Mouse (Mus musculus) embryo, embryonic 11.5 days (tissue): ENCODE results near the gene Ctnna3.

Source experiments
- DNase-seq: peaks from one replicate; pipeline ENCODE4 v3.0.0-alpha.2; 2012; ENCODE audit warnings: low read depth, low spot score

Ctnna3 gene

DNA sequence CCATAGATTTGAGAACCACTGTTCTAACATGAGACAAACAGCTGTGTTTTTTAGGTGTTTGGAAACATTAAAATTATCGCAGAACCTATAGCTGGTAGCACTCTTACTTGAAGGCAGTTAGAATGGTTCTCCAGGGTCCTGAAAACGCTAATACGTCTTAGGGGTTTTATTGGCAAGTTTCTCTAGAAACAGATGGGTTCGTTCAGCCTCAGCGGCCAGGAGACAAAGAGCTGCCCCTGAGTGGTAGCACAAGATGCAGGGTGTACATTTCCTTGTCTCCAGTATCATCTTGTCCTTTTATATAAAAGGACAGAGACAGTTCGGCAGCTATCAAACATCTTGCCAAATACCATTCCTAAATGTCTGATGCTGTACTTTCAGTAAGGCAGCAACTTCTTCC, 620.0 kb downstream of the Ctnna3 start:
- no peak for DNase-seq

DNA sequence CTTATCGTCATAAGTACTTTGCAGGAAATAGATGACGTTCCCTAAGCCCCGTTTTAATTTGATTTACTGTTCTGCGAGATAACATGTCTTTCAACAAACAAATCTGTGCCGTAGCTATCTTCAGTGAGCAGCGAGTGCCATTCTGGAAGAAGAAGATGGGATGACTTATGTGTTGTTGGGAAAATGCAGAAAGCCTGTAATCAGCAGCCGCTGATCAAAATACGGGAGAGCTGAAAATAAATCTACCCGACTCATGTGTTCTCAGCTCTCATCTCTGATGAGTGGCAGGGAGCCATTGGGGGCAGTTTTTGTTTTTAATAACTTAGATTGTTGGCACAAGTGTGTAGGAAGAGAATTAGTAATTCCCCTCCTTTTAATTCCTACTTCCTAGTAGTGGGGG, 633.8 kb downstream of the Ctnna3 start:
- DNase-seq, result no peak

DNA sequence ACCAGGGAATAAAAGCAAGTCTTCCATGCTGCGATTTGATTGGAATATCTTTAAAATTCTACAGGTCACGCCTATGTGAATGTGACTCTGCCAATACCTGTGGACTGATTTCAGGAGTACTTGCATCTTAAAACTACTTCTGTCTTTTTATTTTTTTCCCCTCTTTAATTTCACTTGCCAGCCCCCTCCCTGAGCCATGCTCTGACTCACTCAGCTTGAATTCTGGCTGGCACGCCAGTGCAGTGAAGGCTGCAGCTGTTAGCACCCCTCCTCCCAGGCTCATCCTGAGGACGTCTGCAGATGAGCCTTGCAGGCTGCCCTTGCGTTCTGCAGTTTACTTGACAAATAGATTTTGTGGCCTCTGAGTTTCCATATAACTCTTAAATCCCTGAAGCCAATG, 646.0 kb downstream of the Ctnna3 start:
- no peak for DNase-seq

DNA sequence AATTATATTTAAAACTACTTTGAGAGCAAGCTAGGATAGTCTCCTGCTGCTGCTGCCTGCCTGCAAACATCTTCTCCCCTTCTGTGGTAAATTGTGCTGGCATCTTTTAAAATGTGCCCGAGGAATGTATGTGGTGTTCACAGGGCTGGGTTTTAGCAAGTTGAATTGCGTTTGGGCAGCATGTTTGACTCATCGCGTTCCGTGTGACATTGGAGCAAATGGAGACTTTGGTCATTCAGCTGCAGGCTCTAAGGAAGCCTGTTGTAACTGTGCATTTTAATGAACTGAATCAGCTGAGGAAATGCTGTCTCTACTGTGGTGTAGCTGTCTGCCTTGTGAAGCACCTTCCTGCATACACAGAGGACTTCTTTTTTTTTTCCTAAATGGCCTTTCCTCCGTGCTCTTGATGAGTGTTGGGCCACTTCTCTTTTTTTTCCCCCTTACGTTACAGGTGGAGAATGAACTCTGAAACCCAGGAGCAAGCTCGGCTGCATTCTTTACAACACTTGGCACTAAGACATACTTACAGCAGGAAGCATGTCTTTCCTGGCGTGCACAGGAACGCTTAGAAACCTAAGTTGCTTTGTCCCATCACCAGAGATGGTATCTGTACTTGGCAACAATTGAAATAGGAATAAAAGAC, 646.6 kb downstream of the Ctnna3 start:
- DNase-seq, result no peak

DNA sequence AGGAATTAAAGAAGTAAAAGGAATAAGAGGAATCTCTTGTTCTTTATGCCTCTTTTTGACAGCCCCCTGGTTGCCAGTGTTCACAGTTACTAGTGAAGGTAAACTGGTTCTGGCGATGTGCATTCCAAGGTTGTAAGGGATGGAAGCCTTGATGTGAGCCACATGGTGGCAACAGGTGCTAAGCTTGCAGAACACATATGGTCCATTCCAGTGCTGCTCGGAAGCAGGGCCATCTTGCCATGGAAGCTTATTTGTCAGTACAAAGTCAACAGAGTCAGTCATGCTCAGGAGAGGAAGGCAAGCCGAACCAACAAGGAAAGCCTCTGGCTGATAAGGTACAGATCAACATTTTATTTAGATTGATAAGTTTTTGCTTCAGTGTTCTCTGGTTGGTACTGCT, 652.4 kb downstream of the Ctnna3 start:
- DNase-seq, result no peak

DNA sequence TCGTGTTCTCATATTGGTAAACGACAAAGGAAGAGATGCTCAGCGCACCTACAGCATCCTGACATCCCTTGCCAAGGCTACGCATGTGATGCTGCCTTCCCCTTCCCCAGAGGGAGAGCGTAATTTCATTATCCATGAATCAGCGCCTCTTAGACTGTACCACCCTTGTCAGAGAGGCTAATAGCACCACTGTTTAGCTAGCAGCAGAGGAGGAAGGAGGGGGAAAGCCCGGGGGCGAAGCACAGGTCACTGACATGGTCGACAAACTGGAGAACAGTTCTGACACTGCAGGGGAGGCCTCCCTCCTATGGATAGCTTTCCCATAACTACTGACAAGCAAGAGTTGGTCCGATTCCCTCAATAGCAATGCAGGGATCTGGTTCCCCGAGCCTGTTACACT, 653.9 kb downstream of the Ctnna3 start:
- no peak for DNase-seq

DNA sequence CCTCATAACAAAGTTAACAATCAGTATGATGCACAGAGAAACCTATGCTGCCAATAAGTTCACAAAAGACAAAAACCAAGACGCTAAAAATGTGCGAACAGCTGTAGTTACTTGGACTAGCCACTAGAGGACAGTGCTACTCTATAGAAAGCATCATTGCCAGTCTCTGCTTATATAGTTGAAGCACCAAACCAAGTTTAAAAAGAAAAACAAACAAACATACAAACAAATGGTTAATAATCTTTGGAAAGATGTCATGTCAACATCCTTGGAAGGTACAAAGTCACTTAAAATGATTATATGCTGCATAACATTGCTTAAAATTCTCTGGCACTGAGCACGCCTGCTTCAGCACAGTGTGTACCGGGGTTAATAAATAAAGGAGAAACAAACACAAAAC, 654.6 kb downstream of the Ctnna3 start:
- no peak for DNase-seq

DNA sequence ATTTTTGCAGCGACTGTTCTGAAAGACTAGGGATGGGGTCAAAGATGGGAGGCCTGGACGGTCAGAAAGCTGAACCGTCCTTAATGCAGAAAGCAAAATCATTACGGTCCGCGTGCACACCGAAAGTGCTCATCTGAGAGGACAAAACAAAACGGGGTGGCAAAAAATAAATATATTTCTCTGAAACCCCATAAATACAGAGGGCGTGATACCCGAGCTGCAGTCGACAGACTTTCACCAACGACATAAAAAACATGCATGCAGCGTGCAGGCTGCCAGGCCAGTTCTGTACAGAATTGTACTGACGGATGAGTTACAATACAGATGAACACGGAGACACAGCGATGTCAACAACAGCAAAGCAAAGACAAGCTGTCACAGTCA, 656.3 kb downstream of the Ctnna3 start:
- no peak for DNase-seq

DNA sequence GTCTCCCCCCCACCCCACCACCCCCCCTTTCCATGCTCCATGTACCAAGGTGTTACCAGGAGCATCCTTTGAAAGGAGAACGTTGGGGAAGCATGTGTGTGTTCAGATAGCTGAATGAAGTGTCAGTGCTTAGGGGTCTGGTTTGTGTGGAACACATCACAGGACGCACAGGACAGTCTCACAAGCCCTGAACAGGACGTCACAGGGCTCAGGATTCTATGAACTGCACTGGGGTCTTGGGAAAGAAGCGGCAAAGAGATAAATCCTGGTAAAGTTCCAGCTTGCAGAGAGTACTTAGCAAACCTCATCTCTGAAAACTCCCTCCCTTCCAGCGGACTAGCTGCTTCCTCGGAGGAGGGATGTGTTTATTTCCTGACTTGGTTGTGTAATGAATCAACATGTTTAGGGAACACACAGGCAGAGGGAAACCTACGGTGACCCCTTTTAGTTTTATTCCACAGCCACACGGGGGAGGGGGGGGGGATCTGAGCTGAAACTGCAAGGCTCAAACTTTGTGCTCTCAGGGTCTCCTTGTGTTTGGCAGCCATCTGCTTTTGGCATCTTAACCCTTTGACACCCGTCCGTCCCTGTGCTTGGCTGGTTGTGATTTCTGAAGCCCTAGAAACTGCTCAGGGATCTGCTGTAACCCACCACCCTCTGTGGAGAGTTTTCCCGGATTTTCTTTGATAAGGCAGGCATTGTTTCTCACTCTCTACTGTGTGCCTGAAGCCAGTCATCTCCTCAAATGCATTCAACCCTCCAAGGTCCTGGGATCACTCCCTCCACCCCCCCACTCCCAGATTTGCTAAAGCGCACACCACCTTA, 656.9 kb downstream of the Ctnna3 start:
- DNase-seq, result no peak

DNA sequence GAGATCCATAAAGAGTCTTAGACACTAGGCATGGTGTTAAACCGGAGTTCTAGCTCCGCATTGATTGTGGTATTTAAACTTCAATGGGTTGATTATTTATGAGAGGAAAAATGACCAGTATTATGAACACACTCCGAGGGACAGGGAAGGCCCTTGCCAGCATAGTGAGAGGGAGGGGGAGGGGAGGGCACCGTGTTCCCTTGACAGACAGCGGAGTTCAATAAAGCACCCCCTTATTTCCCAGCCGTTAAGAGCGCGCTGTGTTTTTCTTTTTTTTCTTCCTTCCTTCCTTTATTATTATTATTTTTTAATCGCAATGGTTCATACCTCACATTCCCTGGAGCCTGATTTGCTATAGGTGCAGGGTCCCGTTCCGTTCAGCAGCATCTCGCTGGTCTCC, 657.6 kb downstream of the Ctnna3 start:
- DNase-seq, result no peak

DNA sequence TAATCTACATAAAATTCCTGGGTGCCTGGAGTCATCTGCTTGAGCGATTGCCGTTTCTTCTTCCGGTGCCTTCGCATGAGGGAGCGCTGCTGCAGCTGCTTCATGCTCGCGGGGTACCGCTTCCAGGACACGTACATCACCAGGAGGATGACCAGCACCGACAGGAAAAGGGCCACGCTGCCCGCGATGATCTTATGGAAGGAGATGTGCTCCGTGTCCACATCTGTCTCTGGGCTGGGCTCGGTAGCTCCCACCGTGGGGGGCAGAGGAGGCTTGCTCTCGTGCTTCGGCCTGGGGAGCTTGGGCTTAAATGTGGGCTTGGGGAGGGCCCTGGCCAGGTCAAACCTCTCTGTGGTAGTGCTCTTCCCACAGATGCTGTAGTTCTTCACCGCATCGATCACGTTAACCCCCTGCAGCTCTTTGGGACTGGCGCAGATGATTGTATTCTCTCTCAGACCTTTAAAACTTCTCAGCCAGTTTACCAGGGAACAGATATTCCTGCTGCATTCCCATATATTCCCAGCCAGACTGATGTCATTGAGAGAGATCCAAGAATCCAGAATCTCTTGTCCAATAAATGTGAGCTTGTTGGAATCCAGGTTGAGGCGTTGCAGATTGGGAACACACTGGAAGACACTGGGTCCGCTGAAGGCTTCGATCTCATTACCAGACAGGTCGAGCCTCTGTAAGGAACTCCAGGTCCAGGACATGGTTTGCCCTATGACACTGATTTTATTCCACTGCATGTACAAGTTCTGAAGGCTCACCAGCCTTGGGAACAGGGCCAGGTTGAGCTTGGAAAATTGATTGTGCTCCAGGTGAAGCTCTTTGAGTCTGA, 658.3 kb downstream of the Ctnna3 start:
- DNase-seq, result no peak

DNA sequence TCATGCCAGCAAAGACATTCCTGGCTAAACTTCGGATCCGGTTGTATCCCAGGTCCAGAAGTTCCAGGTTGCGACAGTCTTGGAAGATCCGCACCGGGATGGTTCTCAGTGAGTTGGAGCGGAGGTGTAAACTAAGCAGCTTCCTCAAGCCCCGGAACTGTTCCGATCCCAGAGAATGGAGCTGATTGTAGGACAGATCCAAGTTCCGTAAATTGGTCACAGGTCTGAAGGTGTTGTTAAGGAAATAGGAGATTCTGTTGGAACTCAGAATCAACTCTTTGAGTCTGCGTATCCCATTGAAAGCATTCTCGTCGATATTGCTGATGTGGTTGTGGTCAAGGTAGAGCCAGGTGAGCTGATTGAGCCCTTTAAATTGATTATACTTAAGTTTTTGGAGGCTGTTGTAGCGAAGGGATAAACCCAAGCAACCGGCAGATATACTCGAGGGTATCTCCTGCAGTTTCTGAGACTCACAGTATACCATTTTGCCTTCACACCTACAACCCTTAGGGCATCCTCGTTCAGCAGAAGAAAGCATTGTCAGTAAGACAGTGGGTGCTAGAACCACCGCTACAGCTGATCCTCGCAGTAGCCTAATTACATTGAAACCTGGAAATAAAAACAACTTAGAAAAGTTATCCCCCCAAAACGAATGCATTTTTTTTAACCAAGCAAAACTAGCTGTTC, 659.0 kb downstream of the Ctnna3 start:
- no peak for DNase-seq

DNA sequence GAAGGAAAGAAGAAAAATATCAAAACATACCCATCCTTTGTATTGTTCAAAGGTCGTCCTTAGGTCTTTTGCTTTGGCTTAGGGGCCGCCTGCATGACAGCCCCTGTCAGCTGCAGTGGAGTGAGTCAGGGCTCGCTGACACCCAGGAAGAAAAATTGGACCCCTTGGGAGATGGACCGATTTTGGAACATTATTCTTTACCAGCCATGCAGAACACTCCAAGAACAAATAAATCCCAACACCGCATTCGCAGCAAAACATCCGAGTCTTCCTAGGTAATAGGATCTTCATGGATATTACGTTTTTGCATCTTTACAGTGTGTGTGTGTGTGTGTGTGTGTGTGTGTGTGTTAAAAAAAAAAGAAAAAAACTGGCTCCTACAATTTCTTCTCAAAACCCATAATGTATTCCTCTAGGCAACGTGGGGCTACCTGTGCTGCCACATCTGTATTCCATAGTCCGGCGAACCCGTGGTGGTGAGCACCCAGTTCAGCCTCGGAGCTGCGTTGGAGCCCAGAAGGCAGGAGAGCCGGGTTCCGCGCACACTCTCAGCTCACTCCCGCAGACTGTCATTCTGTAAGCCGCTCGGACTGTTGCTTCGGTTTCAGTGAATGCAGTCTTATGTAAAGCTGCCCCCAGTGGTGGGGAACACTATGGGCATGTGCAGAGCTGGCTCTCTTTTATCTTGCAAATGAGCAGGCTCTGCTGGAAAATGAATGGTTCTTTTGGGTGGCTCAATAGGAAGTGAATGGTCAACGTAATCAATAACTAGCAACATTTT, 660.0 kb downstream of the Ctnna3 start, which contains the start of gene Lrrtm3:
TSS of gene Lrrtm3 (minus strand) at position 598 of the 781 bp plus-strand sequence.
- peak; percentile 63 for DNase-seq

DNA sequence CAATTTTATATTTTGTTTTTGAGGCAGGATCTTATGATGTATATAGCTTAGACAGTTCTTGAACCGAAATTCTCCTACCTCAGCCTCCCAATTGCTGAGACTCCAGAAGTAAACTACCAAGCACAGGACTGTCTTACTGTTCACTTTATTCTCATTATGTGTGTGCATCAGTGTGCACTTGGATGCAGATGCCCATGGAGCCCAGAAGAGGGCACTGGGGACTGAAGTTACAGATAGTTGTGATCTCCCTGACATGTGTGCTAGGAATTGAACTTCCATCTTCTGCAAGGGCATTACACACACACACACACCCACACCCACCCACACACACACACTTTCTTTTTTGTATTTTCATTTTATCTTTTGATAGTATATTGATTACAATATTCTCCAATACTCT, 666.6 kb downstream of the Ctnna3 start:
- no peak for DNase-seq

DNA sequence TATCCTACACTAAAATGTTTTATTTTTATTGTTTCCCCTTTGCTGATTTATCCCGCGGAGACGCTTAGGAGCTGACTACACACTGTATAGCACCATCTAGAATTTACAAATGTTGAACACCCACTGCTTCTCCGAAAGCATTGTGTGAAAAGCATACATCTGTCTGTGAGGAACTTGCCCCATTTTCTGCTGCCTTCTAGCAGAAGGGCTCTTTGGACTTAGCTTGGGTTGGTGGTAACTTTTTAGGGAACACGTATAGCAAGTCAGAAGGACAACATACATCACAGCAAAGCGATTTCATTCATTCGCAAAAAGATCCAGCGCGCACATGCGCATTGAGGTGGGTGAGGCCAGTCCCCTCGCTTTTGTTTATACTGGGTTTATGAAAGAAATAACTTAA, 685.3 kb downstream of the Ctnna3 start:
- DNase-seq, result no peak

DNA sequence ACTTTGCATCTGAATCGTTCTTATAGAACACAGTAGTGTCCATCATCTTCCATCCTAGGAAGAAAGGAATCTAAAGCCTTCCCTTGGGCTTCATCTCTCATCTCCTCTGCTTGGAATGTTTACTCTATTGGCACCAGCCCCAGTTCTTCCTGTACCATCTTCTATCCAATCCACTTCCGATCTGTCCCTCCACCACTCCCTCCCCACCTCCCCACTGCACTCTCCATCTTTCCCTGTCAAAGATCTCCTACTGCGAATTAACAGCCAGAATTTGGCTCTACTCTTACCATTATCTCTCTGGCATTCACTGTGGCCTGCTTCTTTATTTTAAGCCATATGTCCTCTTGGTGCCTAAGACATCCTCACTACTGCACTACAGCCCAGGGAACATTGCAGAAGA, 688.9 kb downstream of the Ctnna3 start:
- no peak for DNase-seq

DNA sequence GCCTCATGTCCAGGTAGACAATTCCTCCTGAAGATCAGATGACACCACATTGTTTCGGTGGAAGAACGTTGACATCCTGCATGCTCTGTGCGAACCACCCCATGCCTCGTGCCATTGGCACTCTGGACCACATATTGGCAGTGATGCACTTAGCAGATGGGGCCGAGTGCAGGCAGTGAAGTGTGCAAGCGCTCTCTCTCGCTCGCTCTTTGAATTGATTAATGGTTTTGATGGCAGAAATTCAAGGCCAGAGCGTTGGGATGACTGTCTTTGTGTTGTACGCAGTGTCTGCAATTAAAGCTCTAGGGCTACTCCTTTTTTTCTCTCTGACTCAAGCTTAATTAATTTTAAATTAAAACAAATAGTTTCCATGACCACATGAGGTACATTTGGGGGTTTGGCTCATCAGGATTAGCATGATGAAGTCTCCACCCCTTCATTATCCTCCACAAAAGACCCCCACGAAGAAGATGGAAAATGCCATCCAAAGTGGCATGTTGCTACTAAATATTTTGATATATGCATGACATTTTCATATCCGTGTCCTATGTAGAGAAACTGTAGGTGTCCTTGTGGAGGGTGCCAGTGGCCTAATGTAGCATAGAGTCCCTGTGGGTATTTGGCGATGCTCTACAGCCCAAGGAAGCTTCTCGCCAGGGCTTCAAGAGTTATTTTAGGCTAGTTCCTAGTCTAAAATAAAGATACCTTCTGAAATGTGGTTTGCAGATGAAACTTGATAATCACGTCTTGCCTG, 700.7 kb downstream of the Ctnna3 start:
- DNase-seq, result no peak

DNA sequence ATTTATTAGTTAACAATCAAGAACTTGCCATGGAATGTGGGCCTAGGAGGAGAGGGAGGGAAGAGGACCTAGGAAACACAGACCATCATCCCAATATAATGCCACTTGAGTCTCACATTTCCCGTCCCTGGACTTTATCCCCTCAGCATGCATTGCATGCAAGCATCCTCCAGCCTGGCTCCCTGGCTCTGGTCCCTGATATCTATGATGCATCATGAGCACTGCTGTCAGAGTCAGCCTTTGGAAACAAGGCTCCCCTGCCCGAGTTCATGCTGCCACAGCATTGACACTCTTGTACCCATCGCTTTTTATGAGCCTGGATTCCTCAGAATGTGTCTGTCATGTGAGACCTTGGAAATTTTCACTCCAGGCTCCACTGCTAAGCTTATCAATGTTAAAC, 703.6 kb downstream of the Ctnna3 start:
- DNase-seq, result no peak

DNA sequence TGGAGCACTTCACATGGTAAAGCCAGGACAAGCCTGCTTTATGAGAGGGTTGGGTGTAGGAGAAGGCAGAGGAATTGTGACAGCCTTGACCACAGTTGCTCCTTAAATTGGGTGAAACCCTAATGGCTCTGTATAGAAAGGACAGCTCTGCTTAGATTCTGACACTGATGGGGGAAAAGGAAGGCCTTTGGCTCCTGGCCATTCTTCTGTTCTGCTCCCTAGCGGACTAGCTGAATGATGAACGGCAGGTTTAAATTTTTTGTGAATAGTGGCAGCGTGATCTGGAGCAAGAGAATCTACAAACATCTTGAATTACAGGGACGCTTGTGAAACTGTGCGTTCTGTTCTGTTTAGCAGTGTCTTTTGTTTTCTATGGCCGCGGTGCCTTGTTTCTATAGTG, 705.6 kb downstream of the Ctnna3 start:
- DNase-seq, result no peak

DNA sequence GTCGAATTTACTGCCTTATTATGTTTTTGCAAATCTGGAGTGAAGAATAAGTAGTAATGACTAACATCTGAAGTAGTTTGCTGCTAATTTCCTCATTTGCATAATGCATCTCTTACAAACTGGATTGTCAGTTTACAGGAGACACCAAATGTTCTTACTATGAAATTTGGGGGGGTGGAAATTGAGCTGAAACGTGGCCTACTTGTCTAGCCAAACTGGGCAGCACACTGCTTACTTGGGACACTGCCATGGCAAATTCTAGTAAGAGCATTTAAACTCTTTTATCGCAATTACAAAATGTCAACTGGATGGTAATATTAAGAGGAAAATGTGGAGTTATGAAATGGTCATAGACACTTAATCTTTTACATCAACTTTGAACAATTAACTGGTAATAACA, 716.6 kb downstream of the Ctnna3 start:
- no peak for DNase-seq
